Mouse (Mus musculus): ENCODE results near the gene Npnt. TPM values are rescaled to one million over a fixed set of nuclear protein-coding genes. Genes with fewer than 3 reads are reported as not detected.

Npnt gene
- polyA plus RNA-seq, 2 experiments: 0.90 to 1.0 TPM

DNA sequence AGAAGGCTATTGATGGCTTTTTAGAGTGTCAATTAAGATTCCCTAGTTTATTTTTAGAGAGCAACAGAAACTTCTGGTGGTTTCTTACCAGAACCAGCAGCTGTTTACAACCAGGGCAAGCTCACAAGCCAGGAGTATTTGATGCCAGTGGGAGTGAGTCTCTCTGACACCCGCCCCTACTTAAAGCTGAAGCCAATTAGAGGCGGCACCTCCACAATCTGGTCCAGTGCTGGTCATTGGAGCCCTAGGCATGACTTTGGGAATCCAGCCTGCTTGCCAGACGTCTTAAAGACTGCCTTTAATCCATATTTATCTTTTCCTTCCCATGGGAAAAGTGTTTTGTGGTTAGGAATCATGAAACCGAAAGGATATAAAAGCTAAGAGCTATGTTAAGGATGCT is 38.4 kb downstream of the Npnt start:
- no peak overlapping the region for H3K4me3 ChIP-seq (ENCODE audit: insufficient read depth in 1 of 2, low read depth in 2 of 2, low read length in 2 of 2)
- no peak overlapping the region for H3K9ac ChIP-seq (replicated peaks)
- H3K27ac ChIP-seq: no peak overlapping the region
- no peaks in the 10 kb centered on the region for H3K27me3 ChIP-seq (ENCODE audit: control insufficient read depth, insufficient read depth, low read length)
- 44% methylated on average over 4 of the region's 4 CpGs for WGBS (ENCODE audit: insufficient replicate concordance)
- H3K36me3 ChIP-seq (replicated peaks; ENCODE audit: control insufficient read depth, insufficient read depth, low read depth): no peaks in the 10 kb centered on the region
- H3K4me2 ChIP-seq (ENCODE audit: low read depth): no peak overlapping the region
- no peak for TF ChIP-seq CTCF (IDR thresholded peaks at IDR 0.05; ENCODE audit: low read depth)
- TF ChIP-seq EP300 (IDR thresholded peaks at IDR 0.05; ENCODE audit: low read depth): no peak
- no peaks in the 10 kb centered on the region for H3K9me3 ChIP-seq (ENCODE audit: control insufficient read depth, low read length)
- no peak for DNase-seq (ENCODE audit: low read depth in 3 of 3, low spot score in 3 of 3)
- no peaks in the 10 kb centered on the region for H3K4me1 ChIP-seq (replicated peaks; ENCODE audit: control insufficient read depth in 2 of 2, insufficient read depth in 2 of 2, low read length in 1 of 2)
- no peak for ATAC-seq (ENCODE audit: insufficient read depth)

DNA sequence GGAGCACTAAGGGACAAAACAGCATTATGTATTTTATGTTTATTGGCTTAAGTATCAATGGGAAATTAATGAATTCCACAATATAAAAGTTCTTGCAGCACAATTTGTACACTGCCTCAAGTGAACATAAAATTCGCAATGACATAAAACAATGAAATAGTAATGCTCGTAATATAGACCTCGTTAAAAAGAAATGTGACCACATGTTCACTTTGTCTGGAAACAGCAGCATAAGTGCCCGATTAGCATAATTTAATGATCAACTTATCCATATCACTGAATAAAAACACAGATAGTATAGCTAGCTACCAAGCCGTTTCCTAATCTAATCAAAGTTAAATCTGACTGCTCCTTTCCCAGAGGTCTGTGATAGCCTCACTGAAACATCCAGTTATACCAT is 39.4 kb downstream of the Npnt start:
- Histone ChIP-seq H3K4me3 (ENCODE audit: insufficient read depth in 1 of 2, low read depth in 2 of 2, low read length in 2 of 2) (no peak overlapping the region), H3K27ac (no peak overlapping the region), H3K9ac (replicated peaks) (no peak overlapping the region), H3K9me3 (ENCODE audit: control insufficient read depth, low read length) (no peaks in the 10 kb centered on the region), H3K4me2 (ENCODE audit: low read depth) (no peak overlapping the region), H3K36me3 (replicated peaks; ENCODE audit: control insufficient read depth, insufficient read depth, low read depth) (no peaks in the 10 kb centered on the region), H3K27me3 (ENCODE audit: control insufficient read depth, insufficient read depth, low read length) (no peaks in the 10 kb centered on the region), H3K4me1 (replicated peaks; ENCODE audit: control insufficient read depth in 2 of 2, insufficient read depth in 2 of 2, low read length in 1 of 2) (no peaks in the 10 kb centered on the region)
- TF ChIP-seq CTCF (IDR thresholded peaks at IDR 0.05; ENCODE audit: low read depth) (no peak), EP300 (IDR thresholded peaks at IDR 0.05; ENCODE audit: low read depth) (no peak)
- DNase-seq (ENCODE audit: low read depth in 3 of 3, low spot score in 3 of 3): no peak
- 67% methylated on average over 5 of the region's 5 CpGs for WGBS (ENCODE audit: insufficient replicate concordance)
- ATAC-seq (ENCODE audit: insufficient read depth): no peak

GRCm38 (mm10) chr3:132909736-132910135 is 40.4 kb downstream of the Npnt start:
- Histone ChIP-seq H3K9me3 (ENCODE audit: control insufficient read depth, low read length) (no peaks in the 10 kb centered on the region), H3K9ac (replicated peaks) (no peak overlapping the region), H3K4me2 (ENCODE audit: low read depth) (no peak overlapping the region), H3K4me1 (replicated peaks; ENCODE audit: control insufficient read depth in 2 of 2, insufficient read depth in 2 of 2, low read length in 1 of 2) (no peaks in the 10 kb centered on the region), H3K27ac (no peak overlapping the region), H3K36me3 (replicated peaks; ENCODE audit: control insufficient read depth, insufficient read depth, low read depth) (no peaks in the 10 kb centered on the region), H3K4me3 (ENCODE audit: insufficient read depth in 1 of 2, low read depth in 2 of 2, low read length in 2 of 2) (no peak overlapping the region), H3K27me3 (ENCODE audit: control insufficient read depth, insufficient read depth, low read length) (no peaks in the 10 kb centered on the region)
- 62% methylated on average over 12 of the region's 12 CpGs for WGBS (ENCODE audit: insufficient replicate concordance)
- DNase-seq (ENCODE audit: low read depth in 3 of 3, low spot score in 3 of 3) (no peak), ATAC-seq (ENCODE audit: insufficient read depth) (no peak)
- TF ChIP-seq EP300 (IDR thresholded peaks at IDR 0.05; ENCODE audit: low read depth) (no peak), CTCF (IDR thresholded peaks at IDR 0.05; ENCODE audit: low read depth) (no peak)

DNA sequence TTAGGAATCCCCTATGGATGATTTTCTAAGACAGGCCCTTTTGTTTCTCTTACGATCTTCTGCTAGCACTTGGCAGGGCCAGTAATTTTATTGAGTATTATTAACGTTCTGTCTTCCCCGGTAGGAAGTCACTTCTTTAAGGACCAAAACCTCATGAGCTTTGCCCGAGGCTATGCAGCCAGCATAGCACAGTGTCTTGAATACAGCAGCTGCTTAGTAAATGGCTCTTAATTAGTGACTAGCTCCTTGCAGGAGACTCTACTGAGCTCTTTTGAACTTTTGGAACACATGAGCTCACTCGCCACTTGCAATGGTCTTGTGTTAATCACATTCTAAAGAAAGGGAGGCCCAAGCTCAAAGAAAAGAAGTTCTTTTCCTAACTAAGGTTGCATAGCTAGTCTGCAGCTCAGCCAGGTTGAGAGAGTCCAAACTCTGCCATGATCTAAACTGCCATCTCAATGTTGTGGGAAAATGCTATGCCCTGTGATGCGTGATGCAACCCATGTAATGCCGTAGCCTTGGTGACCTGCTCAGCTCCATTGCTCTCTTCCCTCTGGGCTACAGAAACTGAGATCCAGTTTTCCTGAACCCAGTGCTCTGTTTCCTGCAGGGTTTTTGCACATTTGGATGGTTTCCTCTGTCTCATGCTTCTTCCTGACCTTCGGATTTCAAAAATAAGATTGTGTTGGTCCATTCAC is 42.4 kb downstream of the Npnt start:
- no peak overlapping the region for H3K4me2 ChIP-seq (ENCODE audit: low read depth)
- H3K9ac ChIP-seq (replicated peaks): no peak overlapping the region
- no peaks in the 10 kb centered on the region for H3K36me3 ChIP-seq (replicated peaks; ENCODE audit: control insufficient read depth, insufficient read depth, low read depth)
- DNase-seq (ENCODE audit: low read depth in 3 of 3, low spot score in 3 of 3): no peak
- TF ChIP-seq EP300 (IDR thresholded peaks at IDR 0.05; ENCODE audit: low read depth): no peak
- TF ChIP-seq CTCF (IDR thresholded peaks at IDR 0.05; ENCODE audit: low read depth): no peak
- no peak overlapping the region for H3K4me3 ChIP-seq (ENCODE audit: insufficient read depth in 1 of 2, low read depth in 2 of 2, low read length in 2 of 2)
- H3K27me3 ChIP-seq (ENCODE audit: control insufficient read depth, insufficient read depth, low read length): no peaks in the 10 kb centered on the region
- no peak overlapping the region for H3K27ac ChIP-seq
- no peaks in the 10 kb centered on the region for H3K9me3 ChIP-seq (ENCODE audit: control insufficient read depth, low read length)
- H3K4me1 ChIP-seq (replicated peaks; ENCODE audit: control insufficient read depth in 2 of 2, insufficient read depth in 2 of 2, low read length in 1 of 2): no peaks in the 10 kb centered on the region
- 65% methylated on average over 8 of the region's 8 CpGs for WGBS (ENCODE audit: insufficient replicate concordance)
- ATAC-seq (ENCODE audit: insufficient read depth): no peak

GRCm38 (mm10) chr3:132905224-132905930 is 44.7 kb downstream of the Npnt start:
- no peak overlapping the region for H3K27ac ChIP-seq
- 66% methylated on average over 7 of the region's 7 CpGs for WGBS (ENCODE audit: insufficient replicate concordance)
- H3K9me3 ChIP-seq (ENCODE audit: control insufficient read depth, low read length): no peaks in the 10 kb centered on the region
- no peaks in the 10 kb centered on the region for H3K36me3 ChIP-seq (replicated peaks; ENCODE audit: control insufficient read depth, insufficient read depth, low read depth)
- no peaks in the 10 kb centered on the region for H3K4me1 ChIP-seq (replicated peaks; ENCODE audit: control insufficient read depth in 2 of 2, insufficient read depth in 2 of 2, low read length in 1 of 2)
- no peak overlapping the region for H3K9ac ChIP-seq (replicated peaks)
- H3K4me3 ChIP-seq (ENCODE audit: insufficient read depth in 1 of 2, low read depth in 2 of 2, low read length in 2 of 2): no peak overlapping the region
- H3K4me2 ChIP-seq (ENCODE audit: low read depth): no peak overlapping the region
- no peaks in the 10 kb centered on the region for H3K27me3 ChIP-seq (ENCODE audit: control insufficient read depth, insufficient read depth, low read length)
- DNase-seq (ENCODE audit: low read depth in 3 of 3, low spot score in 3 of 3) (no peak), ATAC-seq (ENCODE audit: insufficient read depth) (no peak)
- TF ChIP-seq EP300 (IDR thresholded peaks at IDR 0.05; ENCODE audit: low read depth) (no peak), CTCF (IDR thresholded peaks at IDR 0.05; ENCODE audit: low read depth) (no peak)

All from liver, embryonic 14.5 days (tissue).